Mouse (Mus musculus) embryonic facial prominence, embryonic 13.5 days (tissue): ENCODE data around the gene Cep85l. TPM values are rescaled to one million over a fixed set of nuclear protein-coding genes. Genes with fewer than 3 reads are reported as not detected.

Experiments
- ATAC-seq: fragments of 200-750 bp; cut with Nextera tagmentation; 2 replicates; pipeline ENCODE4 v1.8.0; 2017; ENCODE audit warnings: low read depth; ENCODE audit not compliant: insufficient number of reproducible peaks, insufficient read depth, low FRiP score, low TSS enrichment
- H3K27ac ChIP-seq: fragments of 300-500 bp; sonication (generic); 2 replicates; pipeline ENCODE4 v1.5.1; 2015; ENCODE audit warnings: moderate library complexity, mild to moderate bottlenecking, inconsistent platforms
- H3K27me3 ChIP-seq: fragments of 300-500 bp; sonication (generic); 2 replicates; pipeline ENCODE4 v1.6.1; 2015; ENCODE audit warnings: mild to moderate bottlenecking, inconsistent platforms
- H3K36me3 ChIP-seq: fragments of 300-500 bp; sonication (generic); 2 replicates; pipeline ENCODE4 v1.6.1; 2015; ENCODE audit warnings: mild to moderate bottlenecking, inconsistent platforms
- H3K4me1 ChIP-seq: fragments of 300-500 bp; sonication (generic); 2 replicates; pipeline ENCODE4 v1.6.1; 2015; ENCODE audit warnings: inconsistent platforms
- H3K4me2 ChIP-seq: fragments of 300-500 bp; sonication (generic); 2 replicates; pipeline ENCODE4 v1.6.1; 2015; ENCODE audit warnings: moderate library complexity, mild to moderate bottlenecking, inconsistent platforms
- H3K4me3 ChIP-seq: fragments of 300-500 bp; sonication (generic); 2 replicates; pipeline ENCODE4 v1.5.1; 2015; ENCODE audit warnings: mild to moderate bottlenecking, inconsistent platforms
- H3K9ac ChIP-seq: fragments of 300-500 bp; sonication (generic); 2 replicates; pipeline ENCODE4 v1.6.1; 2015; ENCODE audit warnings: mild to moderate bottlenecking, inconsistent platforms
- H3K9me3 ChIP-seq: fragments of 300-500 bp; sonication (generic); 2 replicates; pipeline ENCODE4 v1.6.1; 2016; ENCODE audit warnings: inconsistent platforms
- WGBS: fragments of 180-500 bp; shearing (Covaris S2); methylation state at CpG from one replicate; pipeline ENCODE4 v1.1.7; 2015; ENCODE audit warnings: mixed read lengths; 5-methylcytosine and 5-hydroxymethylcytosine counted together
- polyA plus RNA-seq: library from polyadenylated mRNA; unstranded; fragments of >200 nt; fragmentation: Nextera tagmentation; extraction: Ambion mirVana; gene quantifications from 2 replicates; pipeline ENCODE4 v1.2.1, GENCODE M21; 2015

Gene Cep85l
- polyA plus RNA-seq, 1 experiment from 2014 or later = 6.5 TPM

DNA sequence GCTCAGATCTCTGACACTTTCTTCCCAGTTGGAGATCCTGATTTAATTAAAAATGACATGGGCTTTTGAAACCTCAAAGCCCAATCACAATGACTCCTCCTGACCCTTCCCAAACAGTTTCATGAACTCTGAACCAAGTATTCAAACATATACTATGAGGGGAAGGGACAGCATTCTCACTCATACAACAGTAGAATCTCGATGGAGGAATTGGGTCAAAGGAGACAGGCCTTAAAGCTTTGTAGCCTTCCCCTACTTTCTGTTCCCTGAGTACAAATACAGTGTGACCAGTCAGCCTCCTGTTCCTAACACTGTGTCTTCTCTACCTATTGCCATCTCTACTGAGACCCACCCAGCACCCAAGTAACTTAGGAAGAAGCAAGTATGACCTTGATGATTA lies 117.7 kb downstream of the Cep85l start:
- Histone ChIP-seq H3K9me3 (no peaks in the 10 kb centered on the region), H3K9ac (no peak overlapping the region), H3K27me3 (no peaks in the 10 kb centered on the region), H3K27ac (no peak overlapping the region), H3K4me3 (no peak overlapping the region), H3K36me3 (no peaks in the 10 kb centered on the region), H3K4me1 (no peaks in the 10 kb centered on the region), H3K4me2 (no peak overlapping the region)
- no peak for ATAC-seq
- 53% methylated on average over 1 of the region's 1 CpGs for WGBS

DNA sequence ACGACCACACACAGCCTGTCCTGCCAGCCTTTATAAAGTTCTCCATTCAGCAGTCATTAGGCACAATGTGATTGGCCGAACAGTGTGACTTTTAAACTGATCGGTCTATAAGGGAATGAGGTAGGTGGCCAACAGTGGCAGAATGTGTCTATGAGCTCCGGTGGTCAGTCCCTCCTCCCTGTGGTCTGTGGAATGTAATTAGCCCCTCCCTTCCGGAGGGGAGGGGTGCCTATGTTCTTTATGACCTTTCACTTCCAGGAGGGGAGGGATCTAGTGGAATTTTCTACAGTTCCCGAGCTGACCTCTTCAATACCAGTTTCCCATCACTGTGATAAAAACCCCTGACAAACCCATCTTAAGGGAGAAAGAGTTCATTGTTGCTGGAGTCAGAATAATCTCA lies 144.4 kb downstream of the Cep85l start:
- ATAC-seq = no peak
- no peaks in the 10 kb centered on the region for H3K9me3 ChIP-seq
- WGBS = 75% methylated on average over 6 of the region's 6 CpGs

DNA sequence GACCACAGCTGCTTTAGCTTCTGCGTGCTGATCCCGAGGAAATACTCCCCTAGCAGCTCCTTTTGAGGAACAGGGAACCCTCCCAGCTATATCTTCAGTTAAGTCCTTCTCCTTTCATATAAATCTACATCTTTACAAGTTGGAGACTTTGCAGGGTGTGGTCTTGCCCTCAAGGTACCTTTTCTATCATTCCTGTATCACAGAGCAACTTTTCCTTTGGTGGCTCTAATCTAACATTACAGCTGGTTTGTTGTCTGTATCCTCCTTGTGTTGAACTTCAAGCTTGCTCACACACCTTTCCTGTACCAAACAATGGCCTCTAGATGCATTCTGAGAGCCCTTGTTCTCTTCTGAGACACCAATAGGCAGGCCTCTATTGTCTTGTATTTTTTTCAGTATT lies 145.1 kb downstream of the Cep85l start:
- Histone ChIP-seq H3K4me1 (no peaks in the 10 kb centered on the region), H3K4me3 (no peak overlapping the region), H3K27ac (no peak overlapping the region), H3K36me3 (no peaks in the 10 kb centered on the region), H3K4me2 (no peak overlapping the region), H3K9ac (no peak overlapping the region), H3K27me3 (no peaks in the 10 kb centered on the region), H3K9me3 (no peaks in the 10 kb centered on the region)
- WGBS = 88% methylated on average over 2 of the region's 2 CpGs
- ATAC-seq = no peak

More for the DNA sequence above, 144.4 kb downstream of the Cep85l start:
- Histone ChIP-seq H3K4me2 (no peak overlapping the region), H3K4me3 (no peak overlapping the region), H3K36me3 (no peaks in the 10 kb centered on the region), H3K9ac (no peak overlapping the region), H3K27ac (no peak overlapping the region), H3K27me3 (no peaks in the 10 kb centered on the region), H3K4me1 (no peaks in the 10 kb centered on the region)

DNA sequence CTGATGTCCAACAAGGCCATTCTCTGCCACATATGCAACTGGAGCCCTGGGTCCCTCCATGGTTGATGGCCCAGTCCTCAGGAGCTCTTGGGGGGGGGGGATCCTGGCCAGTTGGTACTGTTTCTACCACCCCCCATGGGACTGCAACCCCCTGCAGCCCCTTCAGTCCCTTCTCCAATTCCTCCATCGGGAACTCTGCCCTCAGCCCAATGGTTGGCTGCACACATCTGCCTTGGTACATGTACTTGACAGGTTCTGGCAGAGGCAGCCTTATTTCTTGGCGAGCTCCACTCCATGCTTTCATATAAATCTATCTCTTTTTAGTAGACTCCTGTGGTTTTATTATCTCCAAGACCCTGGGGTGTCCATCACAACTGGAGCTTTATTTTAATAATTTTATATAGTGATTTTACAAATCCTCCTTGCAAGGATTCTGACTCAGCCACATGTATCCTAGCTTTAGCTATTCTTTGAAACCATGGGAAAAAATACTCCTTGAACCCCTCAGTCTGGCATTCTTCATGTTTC lies 145.6 kb downstream of the Cep85l start:
- Histone ChIP-seq H3K9ac (no peak overlapping the region), H3K9me3 (no peaks in the 10 kb centered on the region), H3K27ac (no peak overlapping the region), H3K4me1 (no peaks in the 10 kb centered on the region), H3K4me3 (no peak overlapping the region), H3K36me3 (no peaks in the 10 kb centered on the region), H3K4me2 (no peak overlapping the region), H3K27me3 (no peaks in the 10 kb centered on the region)
- no peak for ATAC-seq
- WGBS = 78% methylated on average over 2 of the region's 2 CpGs

DNA sequence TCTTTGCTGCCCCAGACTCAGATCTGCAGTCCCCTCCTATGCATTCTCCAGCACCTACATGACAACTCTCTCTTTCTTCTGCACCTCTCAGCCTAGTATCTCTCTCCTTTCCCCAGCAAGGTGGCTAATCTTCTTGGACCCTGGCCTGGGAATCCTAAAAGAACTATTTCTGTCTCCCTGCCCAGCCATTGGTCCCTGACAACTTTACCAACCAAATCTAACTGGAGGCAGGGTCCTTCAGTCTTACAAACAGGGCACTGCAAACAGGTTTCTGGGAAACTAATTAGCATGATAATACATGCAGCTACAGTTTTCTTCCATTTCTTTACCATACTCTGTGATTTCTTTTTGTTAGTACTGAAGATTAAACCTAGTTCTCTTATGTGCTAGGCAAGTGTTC lies 148.9 kb downstream of the Cep85l start:
- ATAC-seq = no peak
- no peak overlapping the region for H3K27ac ChIP-seq
- no peak overlapping the region for H3K4me2 ChIP-seq
- H3K36me3 ChIP-seq = no peaks in the 10 kb centered on the region
- H3K27me3 ChIP-seq = no peaks in the 10 kb centered on the region
- H3K9ac ChIP-seq = no peak overlapping the region
- no peak overlapping the region for H3K4me3 ChIP-seq
- no peaks in the 10 kb centered on the region for H3K4me1 ChIP-seq
- no peaks in the 10 kb centered on the region for H3K9me3 ChIP-seq

DNA sequence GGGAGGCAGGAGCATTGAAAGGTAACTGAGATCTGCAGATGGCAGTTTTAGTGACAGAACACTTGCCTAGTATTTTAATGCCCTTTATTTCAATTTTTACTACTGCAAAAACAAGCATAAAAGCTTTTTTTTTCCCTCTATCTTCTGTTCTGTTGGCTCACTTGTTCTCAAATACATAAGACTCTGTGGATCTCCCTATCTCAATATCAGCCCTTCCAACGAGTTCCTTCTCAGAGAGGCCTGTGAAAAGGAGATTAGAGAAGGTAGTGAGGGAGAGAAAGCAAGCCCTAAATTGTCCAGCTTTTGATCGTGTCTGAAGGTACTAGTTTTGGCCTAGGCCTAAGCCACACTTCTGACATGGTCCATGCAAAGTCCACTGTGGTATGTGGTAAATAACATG lies 150.6 kb downstream of the Cep85l start:
- Histone ChIP-seq H3K4me2 (no peak overlapping the region), H3K27ac (no peak overlapping the region), H3K4me3 (no peak overlapping the region), H3K9ac (no peak overlapping the region), H3K4me1 (no peaks in the 10 kb centered on the region), H3K36me3 (no peaks in the 10 kb centered on the region), H3K27me3 (no peaks in the 10 kb centered on the region), H3K9me3 (no peaks in the 10 kb centered on the region)
- ATAC-seq = no peak
- WGBS = 55% methylated on average over 2 of the region's 2 CpGs

Other genes starting within 250 kb of the Cep85l start
- 0.93 and 2.8 TPM in 2 replicates for gene Pln, start 42.3 kb downstream of the Cep85l start, polyA plus RNA-seq
- gene Asf1a, start 216.8 kb upstream of the Cep85l start, polyA plus RNA-seq = 121 and 126 TPM in 2 replicates